Mouse (Mus musculus) forebrain, embryonic 14.5 days (tissue): ENCODE measurements around the gene Phactr1. TPM values are rescaled to one million over a fixed set of nuclear protein-coding genes. Genes with fewer than 3 reads are reported as not detected.

Experiments
- ATAC-seq: fragments of 200-750 bp; cut with Nextera tagmentation; 2 replicates; pipeline ENCODE4 v1.8.0; 2017; ENCODE audit warnings: mild to moderate bottlenecking, moderate library complexity
- DNase-seq: peaks from one replicate; pipeline ENCODE4 v3.0.0-alpha.2; 2015; ENCODE audit warnings: low spot score
- H3K27ac ChIP-seq: fragments of 300-500 bp; sonication (generic); 2 replicates; pipeline ENCODE4 v1.5.1; 2014; ENCODE audit warnings: low read depth, mild to moderate bottlenecking, control low read depth, low read length, moderate library complexity
- H3K27me3 ChIP-seq: fragments of 300-500 bp; sonication (generic); replicated peaks from 2 replicates; pipeline ENCODE4 v1.6.1; 2014; ENCODE audit warnings: low read length, control low read depth, mixed read lengths; ENCODE audit not compliant: control insufficient read depth, insufficient read depth
- H3K36me3 ChIP-seq: fragments of 300-500 bp; sonication (generic); 2 replicates; pipeline ENCODE4 v1.6.1; 2014; ENCODE audit warnings: low read length, control low read depth; ENCODE audit not compliant: control insufficient read depth, insufficient read depth
- H3K4me1 ChIP-seq: fragments of 300-500 bp; sonication (generic); 2 replicates; pipeline ENCODE4 v1.6.1; 2014; ENCODE audit warnings: antibody characterized with exemption, low read length, control low read depth; ENCODE audit not compliant: control insufficient read depth, insufficient read depth
- H3K4me2 ChIP-seq: fragments of 300-500 bp; sonication (generic); 2 replicates; pipeline ENCODE4 v1.6.1; 2014; ENCODE audit warnings: mild to moderate bottlenecking, control low read depth, low read length
- H3K4me3 ChIP-seq: fragments of 300-500 bp; sonication (generic); 2 replicates; pipeline ENCODE4 v1.5.1; 2014; ENCODE audit warnings: low read depth, low read length, control low read depth
- H3K9ac ChIP-seq: fragments of 300-500 bp; sonication (generic); 2 replicates; pipeline ENCODE4 v1.6.1; 2014; ENCODE audit warnings: mild to moderate bottlenecking, low read length, control low read depth, moderate library complexity
- H3K9me3 ChIP-seq: fragments of 300-500 bp; sonication (generic); replicated peaks from 2 replicates; pipeline ENCODE4 v1.6.1; 2016; ENCODE audit warnings: low read length, control low read depth, mixed read lengths; ENCODE audit not compliant: control insufficient read depth
- WGBS: fragments of 180-500 bp; shearing (Covaris S2); extraction: QIAGEN DNeasy Blood & Tissue Kit; methylation state at CpG from one replicate; pipeline ENCODE4 v1.1.7; 2014; 5-methylcytosine and 5-hydroxymethylcytosine counted together
- polyA plus RNA-seq: library from polyadenylated mRNA; unstranded; fragments of >200 nt; fragmentation: Nextera tagmentation; extraction: Ambion mirVana; gene quantifications from 2 replicates; pipeline ENCODE4 v1.2.1, GENCODE M21; 2014

Gene Phactr1
- polyA plus RNA-seq, 1 experiment from 2014 or later: 47.3 TPM

DNA sequence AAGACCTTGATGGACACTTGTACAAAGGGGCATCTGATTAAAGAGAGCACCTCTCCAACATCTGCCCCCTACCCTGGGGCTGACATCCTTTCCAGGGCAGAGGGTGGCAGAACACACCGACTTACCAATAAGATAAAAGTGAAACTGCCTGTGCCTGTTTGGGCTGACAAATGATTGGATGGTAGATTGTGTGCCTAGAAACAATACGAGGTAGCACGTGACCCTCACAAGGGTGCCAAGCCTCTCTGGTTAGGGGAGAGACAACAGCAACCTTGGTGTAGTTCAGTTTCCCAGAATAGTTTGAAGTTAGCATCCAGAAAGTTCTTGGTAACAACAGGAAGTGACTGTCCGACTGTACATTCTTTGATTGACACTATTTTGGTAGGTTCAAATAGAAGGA, 234.7 kb downstream of the Phactr1 start:
- Histone ChIP-seq H3K4me2 (no peak overlapping the region), H3K9me3 (no peaks in the 10 kb centered on the region), H3K4me3 (no peak overlapping the region), H3K4me1 (peaks cover 16% of the 10 kb centered on the region; the same call in 1 of the 2 replicates), H3K36me3 (no peaks in the 10 kb centered on the region), H3K27me3 (no peaks in the 10 kb centered on the region), H3K27ac (no peak overlapping the region), H3K9ac (no peak overlapping the region)
- 65% methylated on average over 4 of the region's 4 CpGs for WGBS
- DNase-seq: no peak
- ATAC-seq: no peak

DNA sequence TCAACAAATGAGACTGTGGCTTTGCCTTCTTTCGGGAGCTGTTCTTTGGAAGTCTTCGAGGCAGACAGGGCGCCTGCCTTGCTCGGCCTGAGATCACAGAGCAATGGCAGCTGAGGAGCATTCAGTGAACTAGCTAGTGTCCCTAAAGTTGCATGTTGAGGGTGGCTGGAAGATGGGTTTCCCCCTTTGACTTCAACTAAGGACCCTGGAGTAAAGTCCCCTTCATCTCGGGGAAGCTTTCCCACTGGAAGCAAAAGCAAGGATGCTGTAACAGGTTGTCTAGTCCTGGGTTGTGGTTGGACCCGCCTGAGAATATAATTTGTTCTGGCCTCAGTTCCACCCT, 235.4 kb downstream of the Phactr1 start:
- Histone ChIP-seq H3K27me3 (no peaks in the 10 kb centered on the region), H3K9ac (peak overlapping the region; percentile 74; the same call in 1 of the 2 replicates), H3K9me3 (no peaks in the 10 kb centered on the region), H3K4me3 (peak overlapping the region; percentile 55), H3K36me3 (no peaks in the 10 kb centered on the region), H3K27ac (no peak overlapping the region), H3K4me2 (peak overlapping the region; percentile 100), H3K4me1 (peaks cover 16% of the 10 kb centered on the region; the same call in 1 of the 2 replicates)
- WGBS: 16% methylated on average over 6 of the region's 6 CpGs
- DNase-seq (no peak), ATAC-seq (no peak)

DNA sequence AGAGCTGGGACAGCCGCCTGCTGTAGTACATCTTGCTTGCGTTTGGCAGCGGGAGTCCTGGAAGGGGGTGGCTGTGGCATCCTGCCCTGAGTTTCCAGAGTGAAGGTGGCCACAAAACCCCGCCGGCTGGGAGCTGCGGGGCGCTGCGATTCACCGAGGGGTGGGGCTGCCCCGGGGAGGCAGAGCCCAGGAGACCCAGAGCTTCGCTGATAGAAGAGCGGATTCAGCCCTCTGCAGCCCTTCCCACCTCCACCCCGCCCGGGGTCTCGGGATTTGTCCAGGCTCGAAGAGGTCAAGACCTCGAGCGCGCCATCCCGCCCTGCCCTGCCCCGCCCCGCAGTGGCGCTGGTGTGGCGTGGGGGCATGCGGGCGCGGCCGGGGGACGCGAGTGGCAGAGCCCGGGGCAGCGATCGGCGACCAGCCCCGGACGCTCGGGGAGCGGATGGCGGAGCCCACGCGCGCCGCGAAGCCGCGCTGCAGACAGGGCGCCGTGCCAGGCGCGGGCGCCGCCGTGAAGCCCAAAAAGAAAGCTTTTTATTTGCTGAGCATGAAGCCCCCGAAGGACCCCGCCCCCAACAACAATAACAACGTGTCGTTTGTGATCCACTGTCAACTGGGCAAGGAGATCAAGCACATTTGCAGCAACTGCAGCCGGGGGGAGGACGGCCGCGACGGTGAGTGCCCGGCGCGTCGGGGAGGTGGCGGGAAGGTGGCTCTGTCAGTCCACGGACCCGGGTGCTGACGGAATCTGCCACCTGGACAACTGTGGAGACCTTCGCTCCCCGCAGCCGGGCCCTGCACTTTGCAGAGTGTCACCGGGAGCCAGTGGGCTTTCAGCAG, 236.0 kb downstream of the Phactr1 start:
- Histone ChIP-seq H3K9ac (peak overlapping the region; percentile 74), H3K4me3 (peak overlapping the region; percentile 55), H3K27me3 (no peaks in the 10 kb centered on the region), H3K9me3 (no peaks in the 10 kb centered on the region), H3K4me1 (peaks cover 16% of the 10 kb centered on the region; the same call in 1 of the 2 replicates), H3K4me2 (peak overlapping the region; percentile 100), H3K27ac (no peak overlapping the region), H3K36me3 (no peaks in the 10 kb centered on the region)
- WGBS: under 1% methylated on average over 73 of the region's 74 CpGs
- ATAC-seq: peak; percentile 66
- DNase-seq: peak; percentile 56

DNA sequence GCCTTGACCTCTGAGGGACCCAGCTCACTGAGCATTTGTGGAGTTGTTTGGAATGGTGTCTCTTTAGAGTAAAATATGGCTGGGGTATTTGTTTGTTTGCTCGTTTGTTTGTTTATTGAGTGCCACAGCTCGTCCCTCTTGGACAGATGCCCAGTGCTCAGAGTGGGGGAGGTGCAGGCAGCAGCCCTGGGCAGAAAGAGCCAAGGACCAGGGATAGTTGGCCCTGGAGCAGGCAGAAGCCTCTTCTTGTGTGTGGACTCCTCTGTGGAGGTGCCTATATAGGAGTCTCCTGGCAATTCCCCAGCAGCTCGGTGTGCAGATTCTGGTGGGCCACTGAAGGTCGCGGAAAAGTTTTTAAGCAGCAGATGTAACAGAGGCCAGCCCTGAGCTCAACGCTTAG, 236.8 kb downstream of the Phactr1 start:
- peak overlapping the region; percentile 100 for H3K4me2 ChIP-seq

DNA sequence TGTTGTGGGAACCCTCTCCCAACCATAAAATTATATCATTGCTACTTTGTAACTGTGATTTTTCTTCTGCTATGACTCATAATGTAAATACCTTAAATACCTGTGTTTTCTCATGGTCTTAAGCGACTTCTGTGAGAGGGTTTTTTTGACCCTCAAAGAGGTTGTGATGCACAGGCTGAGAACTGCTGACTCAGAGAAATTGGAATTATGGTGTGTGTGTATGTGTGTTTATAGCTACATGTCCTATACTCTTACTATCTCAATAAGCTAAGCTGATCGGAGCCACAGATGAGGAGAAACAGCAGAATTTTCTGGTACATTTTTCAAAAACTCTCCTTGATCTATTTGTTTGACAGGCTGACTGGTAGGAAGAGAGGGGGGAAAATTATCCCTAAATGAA, 239.6 kb downstream of the Phactr1 start:
- Histone ChIP-seq H3K27ac (no peak overlapping the region), H3K4me1 (peaks cover 16% of the 10 kb centered on the region; the same call in 1 of the 2 replicates), H3K9ac (no peak overlapping the region), H3K4me3 (no peak overlapping the region), H3K9me3 (no peaks in the 10 kb centered on the region), H3K36me3 (no peaks in the 10 kb centered on the region), H3K4me2 (no peak overlapping the region), H3K27me3 (no peaks in the 10 kb centered on the region)
- ATAC-seq (no peak), DNase-seq (no peak)
- 96% methylated on average over 2 of the region's 2 CpGs for WGBS

More for the DNA sequence above, 236.8 kb downstream of the Phactr1 start:
- Histone ChIP-seq H3K9me3 (no peaks in the 10 kb centered on the region), H3K4me3 (peak overlapping the region; percentile 55), H3K9ac (no peak overlapping the region), H3K27ac (no peak overlapping the region; the same call in 1 of the 2 replicates), H3K27me3 (no peaks in the 10 kb centered on the region), H3K36me3 (no peaks in the 10 kb centered on the region), H3K4me1 (peaks cover 16% of the 10 kb centered on the region; the same call in 1 of the 2 replicates)
- DNase-seq (peak; percentile 64), ATAC-seq (peak; percentile 42)
- 11% methylated on average over 6 of the region's 6 CpGs for WGBS

DNA sequence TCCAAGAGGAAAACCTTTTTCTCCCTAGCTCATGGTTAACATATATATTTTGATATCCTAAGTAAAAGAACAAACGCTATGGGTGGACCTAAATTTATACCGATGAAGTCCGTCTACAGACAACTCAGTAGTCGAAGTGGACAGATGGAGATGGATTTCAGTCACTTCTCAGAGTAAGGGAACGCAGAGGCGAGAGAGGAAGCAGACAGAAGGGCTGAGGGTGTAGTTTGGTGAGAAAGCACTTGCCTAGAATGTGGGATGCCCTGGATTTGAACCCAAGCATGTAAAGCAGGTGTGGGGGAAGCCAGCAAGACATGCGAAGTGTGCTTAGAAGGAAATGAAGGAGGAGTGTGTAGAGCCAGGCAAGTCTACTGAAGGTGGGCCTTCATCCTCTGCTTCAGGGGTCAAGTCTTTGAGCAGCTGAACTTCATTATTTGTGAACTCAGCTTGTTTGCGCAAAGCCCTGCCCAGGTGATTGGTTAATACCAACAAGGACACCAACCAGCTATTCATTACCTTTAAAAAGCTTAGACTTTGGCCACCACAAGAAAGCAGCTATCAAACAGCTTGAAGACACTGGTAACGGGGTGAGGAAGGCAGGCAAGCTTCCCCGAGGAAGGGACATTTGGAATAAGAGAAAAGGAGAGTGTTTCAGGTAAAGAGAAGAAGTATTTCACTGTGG, 241.5 kb downstream of the Phactr1 start:
- no peak for ATAC-seq
- no peak overlapping the region for H3K4me2 ChIP-seq
- no peaks in the 10 kb centered on the region for H3K36me3 ChIP-seq
- DNase-seq: no peak
- no peak overlapping the region for H3K27ac ChIP-seq
- H3K4me1 ChIP-seq: peaks cover 11% of the 10 kb centered on the region; the same call in 1 of the 2 replicates
- no peaks in the 10 kb centered on the region for H3K9me3 ChIP-seq
- H3K9ac ChIP-seq: no peak overlapping the region
- 93% methylated on average over 10 of the region's 10 CpGs for WGBS
- no peaks in the 10 kb centered on the region for H3K27me3 ChIP-seq
- no peak overlapping the region for H3K4me3 ChIP-seq

DNA sequence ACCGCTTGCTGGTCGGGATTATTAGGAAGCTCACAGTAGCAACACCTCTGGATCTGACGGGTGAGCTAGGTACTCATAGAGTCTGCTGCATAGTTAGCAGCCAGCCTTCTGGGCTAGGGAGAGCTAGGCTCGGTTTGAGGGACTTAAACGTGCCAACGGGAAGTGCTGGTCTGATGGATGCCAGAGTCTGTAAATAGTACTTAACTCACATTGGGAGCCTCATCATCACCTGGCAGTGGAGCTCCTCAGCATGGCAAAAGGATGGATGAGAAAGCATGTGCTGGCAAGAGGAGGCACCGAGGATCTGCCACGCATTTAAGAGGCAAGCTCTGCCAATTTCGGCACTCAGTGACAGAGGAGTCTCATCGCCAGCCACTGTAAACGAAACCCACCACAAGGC, 247.4 kb downstream of the Phactr1 start:
- H3K9ac ChIP-seq: no peak overlapping the region
- H3K36me3 ChIP-seq: no peaks in the 10 kb centered on the region
- 0 out of 2 replicates have a peak, but pooled peaks cover 2% of the 10 kb centered on the region for H3K9me3 ChIP-seq
- 94% methylated on average over 11 of the region's 11 CpGs for WGBS
- no peak overlapping the region for H3K4me3 ChIP-seq
- H3K4me2 ChIP-seq: no peak overlapping the region
- H3K4me1 ChIP-seq: no peaks in the 10 kb centered on the region
- DNase-seq (peak; percentile 34), ATAC-seq (no peak)
- H3K27ac ChIP-seq: no peak overlapping the region
- H3K27me3 ChIP-seq: no peaks in the 10 kb centered on the region

DNA sequence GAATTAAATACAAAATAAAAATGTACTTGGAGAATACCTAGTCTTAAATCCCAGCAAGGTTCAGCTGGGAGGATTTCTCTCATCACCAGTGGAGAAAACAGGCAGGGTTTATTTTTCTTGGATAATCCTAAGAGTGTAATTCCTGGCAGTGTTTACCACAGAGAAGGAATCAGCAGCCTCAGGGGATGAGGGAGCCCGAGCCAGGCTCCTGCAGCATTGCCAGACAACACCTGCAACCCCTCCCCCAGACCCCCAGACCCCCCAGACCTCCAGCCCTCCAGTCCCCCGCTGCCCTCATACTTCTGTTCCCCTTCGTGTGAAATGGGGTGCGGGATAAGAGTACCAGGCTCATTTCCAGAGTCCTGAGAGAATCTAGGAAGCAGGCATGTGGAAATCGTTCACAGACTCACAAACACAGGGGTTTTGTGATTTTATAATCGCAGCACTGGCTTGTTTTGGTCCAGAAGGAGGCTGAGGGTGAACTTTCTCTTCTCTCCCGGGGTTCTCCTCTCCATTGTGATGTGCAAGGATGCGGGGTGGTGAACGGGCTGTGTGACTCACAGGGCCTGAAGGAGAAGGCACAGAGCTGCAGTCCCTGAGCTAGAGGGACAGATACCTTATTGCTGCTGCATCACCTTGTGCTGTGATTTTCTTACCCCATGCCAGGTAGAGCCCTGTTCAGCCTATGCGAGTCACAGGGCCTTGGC, 249.3 kb downstream of the Phactr1 start:
- Histone ChIP-seq H3K27ac (no peak overlapping the region), H3K4me2 (no peak overlapping the region), H3K36me3 (no peaks in the 10 kb centered on the region), H3K9me3 (0 out of 2 replicates have a peak, but pooled peaks cover 2% of the 10 kb centered on the region), H3K4me1 (peaks cover 2% of the 10 kb centered on the region), H3K9ac (no peak overlapping the region), H3K4me3 (no peak overlapping the region), H3K27me3 (no peaks in the 10 kb centered on the region)
- WGBS: 44% methylated on average over 10 of the region's 10 CpGs
- ATAC-seq (no peak), DNase-seq (no peak)
